Mouse (Mus musculus): ENCODE results near the gene Zfp385b. TPM values are rescaled to one million over a fixed set of nuclear protein-coding genes. Genes with fewer than 3 reads are reported as not detected.

The Zfp385b gene
- total RNA-seq (2021) = 1 to 10 TPM; 5.5 to 6.8 TPM
- long read RNA-seq, experiment 1 = 0 reads
- long read RNA-seq, experiment 2 = 0 reads

- DNase-seq (ENCODE audit: low spot score) = no peak
Observed at GRCm38 (mm10) chr2:77819539-77819938, at the start of gene Zfp385b. Zfp385b (minus strand) TSS chr2:77819639.

- DNase-seq (ENCODE audit: low spot score) = no peak
Observed at GRCm38 (mm10) chr2:77863934-77864333, 44.5 kb upstream of the Zfp385b start.

GRCm38 (mm10) chr2:77863522-77863921 is 44.1 kb upstream of the Zfp385b start:
- DNase-seq (ENCODE audit: low spot score) = no peak

GRCm38 (mm10) chr2:77841464-77841863 is 22.0 kb upstream of the Zfp385b start:
- no peak for DNase-seq (ENCODE audit: low spot score)

- DNase-seq (ENCODE audit: low spot score) = no peak
Observed at GRCm38 (mm10) chr2:77839587-77839986, 20.1 kb upstream of the Zfp385b start.

- no peak for DNase-seq (ENCODE audit: low spot score)
Observed at GRCm38 (mm10) chr2:77838688-77839087, 19.2 kb upstream of the Zfp385b start.

GRCm38 (mm10) chr2:77835781-77836180 is 16.3 kb upstream of the Zfp385b start:
- no peak for DNase-seq (ENCODE audit: low spot score)

GRCm38 (mm10) chr2:77826133-77826828 is 6.8 kb upstream of the Zfp385b start:
- DNase-seq (ENCODE audit: low spot score) = no peak

GRCm38 (mm10) chr2:77823026-77823425 is 3.6 kb upstream of the Zfp385b start:
- DNase-seq (ENCODE audit: low spot score) = no peak

GRCm38 (mm10) chr2:77817357-77817894 is 2.0 kb downstream of the Zfp385b start:
- DNase-seq (ENCODE audit: low spot score) = no peak

- DNase-seq (ENCODE audit: low spot score) = no peak
Observed at GRCm38 (mm10) chr2:77816413-77817314, 2.8 kb downstream of the Zfp385b start.

- DNase-seq (ENCODE audit: low spot score) = no peak
Observed at GRCm38 (mm10) chr2:77815775-77816412, 3.5 kb downstream of the Zfp385b start.

GRCm38 (mm10) chr2:77814896-77815295 is 4.5 kb downstream of the Zfp385b start:
- no peak for DNase-seq (ENCODE audit: low spot score)

- DNase-seq (ENCODE audit: low spot score) = no peak
Observed at GRCm38 (mm10) chr2:77813029-77813428, 6.4 kb downstream of the Zfp385b start.

GRCm38 (mm10) chr2:77810748-77811147 is 8.7 kb downstream of the Zfp385b start:
- DNase-seq (ENCODE audit: low spot score) = no peak

GRCm38 (mm10) chr2:77804781-77805180 is 14.7 kb downstream of the Zfp385b start:
- no peak for DNase-seq (ENCODE audit: low spot score)

- DNase-seq (ENCODE audit: low spot score) = no peak
Observed at GRCm38 (mm10) chr2:77802291-77802690, 17.1 kb downstream of the Zfp385b start.

GRCm38 (mm10) chr2:77801430-77801829 is 18.0 kb downstream of the Zfp385b start:
- DNase-seq (ENCODE audit: low spot score) = no peak

- DNase-seq (ENCODE audit: low spot score) = no peak
Observed at GRCm38 (mm10) chr2:77801009-77801408, 18.4 kb downstream of the Zfp385b start.

GRCm38 (mm10) chr2:77797233-77797632 is 22.2 kb downstream of the Zfp385b start:
- DNase-seq (ENCODE audit: low spot score) = no peak

GRCm38 (mm10) chr2:77795859-77796552 is 23.4 kb downstream of the Zfp385b start:
- DNase-seq (ENCODE audit: low spot score) = no peak
